Mouse (Mus musculus) A20 (cell line): ENCODE measurements around the gene Kcna3.

ENCODE experiments used
- DNase-seq: peaks from one replicate; pipeline ENCODE4 v3.0.0-alpha.2; 2011; ENCODE audit warnings: low read depth, low spot score

Kcna3 gene

DNA sequence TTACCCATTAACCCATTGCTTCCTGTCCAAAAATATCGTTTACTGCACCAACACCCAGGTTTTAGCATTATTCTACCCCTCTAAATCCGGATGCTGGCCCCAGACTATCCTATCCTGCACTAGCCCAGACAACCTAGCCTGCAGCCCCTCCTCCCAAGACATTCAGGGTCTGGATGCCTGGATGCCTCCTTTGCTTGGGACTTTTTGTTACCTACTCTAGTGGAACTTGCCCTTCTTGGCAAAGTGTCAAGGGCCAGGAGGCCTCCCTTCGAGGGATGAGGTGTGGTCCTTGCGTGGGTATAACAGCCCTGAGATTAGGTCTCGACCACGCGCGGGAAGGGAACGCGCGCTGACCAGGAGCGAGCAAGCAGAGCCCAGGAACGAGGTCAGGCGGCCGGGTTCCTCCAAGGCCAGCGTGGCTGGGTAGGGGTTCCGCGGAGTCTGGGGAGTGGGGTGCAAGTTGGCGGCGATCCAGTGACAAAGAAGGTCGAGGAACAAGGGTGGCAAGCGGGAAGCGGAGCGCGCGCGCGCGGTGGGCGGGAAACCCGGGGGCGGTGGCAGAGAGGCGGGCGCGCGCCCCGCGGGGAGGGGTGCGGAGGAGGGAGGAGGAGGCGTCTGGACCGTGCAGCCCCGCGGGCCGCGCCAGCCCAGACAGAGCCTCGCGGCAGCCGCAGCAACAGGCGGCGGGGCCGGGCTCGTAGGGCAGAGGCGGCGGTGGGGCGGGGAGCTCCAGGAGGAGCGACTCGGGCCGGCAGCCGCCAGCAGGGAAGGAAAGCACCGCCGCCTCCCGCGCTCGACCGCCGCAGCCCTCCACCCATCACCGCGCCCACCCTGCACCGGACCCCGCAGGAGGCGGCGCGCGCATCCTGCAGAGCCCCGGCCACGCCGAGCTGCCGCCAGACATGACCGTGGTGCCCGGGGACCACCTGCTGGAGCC, at the start of gene Kcna3:
Gene Kcna3 (plus strand): TSS at position 649 of the 937 bp plus-strand sequence.
- DNase-seq: peak; percentile 63

DNA sequence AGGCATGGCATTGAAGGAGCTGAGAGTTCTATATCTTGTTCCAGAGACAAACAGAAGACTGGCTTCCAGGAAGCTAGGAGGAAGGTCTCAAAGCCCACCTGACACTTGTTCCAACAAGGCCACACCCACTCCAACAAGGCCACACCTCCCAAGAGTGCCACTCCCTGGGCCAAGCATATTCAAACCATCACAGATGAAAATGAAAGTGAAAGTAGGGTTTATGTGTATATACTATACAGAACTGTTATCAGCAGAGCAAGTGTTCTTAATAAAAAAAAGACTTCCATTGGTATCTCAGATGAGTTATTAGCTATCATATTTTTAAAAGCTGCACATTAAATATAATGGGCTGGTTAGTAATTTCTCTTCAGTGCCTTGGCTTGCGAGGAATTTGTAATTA, 44.6 kb upstream of the Kcna3 start:
- DNase-seq: no peak

DNA sequence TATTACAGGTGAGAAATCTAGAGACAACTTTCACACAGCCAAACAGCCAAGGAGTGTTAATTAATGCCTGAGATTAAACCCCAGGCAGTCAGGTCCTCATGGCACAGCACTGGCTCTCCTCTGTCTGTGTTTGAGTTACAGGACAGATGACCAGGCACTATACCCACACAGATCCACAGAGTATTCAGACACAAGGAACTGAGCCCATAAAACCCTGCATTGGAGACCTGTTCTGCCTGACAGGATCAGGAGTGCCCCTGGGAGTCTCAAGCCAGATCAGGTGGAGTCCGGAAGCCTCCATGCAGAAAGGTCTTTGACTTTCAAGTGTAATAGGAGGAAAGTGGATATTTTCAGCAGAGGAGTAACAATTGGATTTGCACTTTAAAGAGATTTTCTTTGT, 40.6 kb upstream of the Kcna3 start:
- DNase-seq: no peak

DNA sequence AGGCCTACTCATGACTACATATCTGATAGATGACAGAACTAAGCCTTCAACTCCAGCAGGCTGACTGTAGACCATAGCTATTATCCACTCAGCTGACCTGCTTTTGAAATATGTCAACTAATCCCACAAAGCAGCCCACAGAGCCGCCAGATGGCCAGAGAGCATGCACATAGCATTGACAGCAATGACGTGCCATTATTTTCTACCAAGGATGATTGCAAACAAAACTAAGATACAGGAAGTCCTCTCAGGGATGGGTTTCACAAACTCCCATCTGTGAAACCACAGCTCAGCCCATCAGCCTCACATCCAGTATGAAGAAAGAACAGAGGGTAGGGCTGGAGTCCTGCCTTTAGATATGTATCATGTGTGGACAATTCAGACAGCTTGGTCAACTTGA, 39.8 kb upstream of the Kcna3 start:
- DNase-seq: peak; percentile 60

DNA sequence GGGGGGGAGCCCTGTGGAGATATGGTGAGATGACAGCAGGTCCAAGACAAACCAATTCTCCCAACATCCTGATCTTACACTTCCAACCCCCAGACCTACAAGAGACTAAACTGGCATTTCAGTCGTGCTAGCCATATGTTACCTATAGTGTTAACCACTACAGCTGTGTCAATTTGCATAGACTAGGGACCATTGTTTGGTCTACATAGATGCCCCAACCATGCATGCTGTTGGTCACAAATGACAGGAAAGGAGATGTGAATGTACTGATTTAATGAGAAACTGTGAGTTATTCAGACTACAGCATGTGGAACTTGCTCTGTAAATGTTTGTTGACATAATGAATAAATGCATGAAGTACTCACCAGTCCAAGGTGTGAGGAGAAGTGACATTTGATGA, 37.6 kb upstream of the Kcna3 start:
- DNase-seq: no peak

DNA sequence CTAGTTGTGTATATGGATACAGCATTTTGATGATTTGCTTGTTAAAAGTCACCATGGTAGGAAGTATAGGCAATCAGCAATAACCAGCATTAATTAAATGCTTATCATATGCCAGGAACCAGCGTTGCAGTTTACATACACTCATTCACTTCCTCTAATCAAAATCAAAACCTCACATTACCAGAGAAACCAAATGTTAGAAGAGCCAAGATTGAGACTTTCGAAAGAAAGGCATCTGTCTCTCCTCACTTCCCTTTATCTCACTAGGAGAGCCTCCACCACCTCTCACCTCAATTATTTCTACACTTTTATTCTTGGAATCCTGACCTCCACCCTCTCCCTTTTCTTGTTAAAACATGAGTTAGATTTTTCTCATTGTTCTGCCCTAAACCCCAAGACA, 35.8 kb upstream of the Kcna3 start:
- DNase-seq: no peak

DNA sequence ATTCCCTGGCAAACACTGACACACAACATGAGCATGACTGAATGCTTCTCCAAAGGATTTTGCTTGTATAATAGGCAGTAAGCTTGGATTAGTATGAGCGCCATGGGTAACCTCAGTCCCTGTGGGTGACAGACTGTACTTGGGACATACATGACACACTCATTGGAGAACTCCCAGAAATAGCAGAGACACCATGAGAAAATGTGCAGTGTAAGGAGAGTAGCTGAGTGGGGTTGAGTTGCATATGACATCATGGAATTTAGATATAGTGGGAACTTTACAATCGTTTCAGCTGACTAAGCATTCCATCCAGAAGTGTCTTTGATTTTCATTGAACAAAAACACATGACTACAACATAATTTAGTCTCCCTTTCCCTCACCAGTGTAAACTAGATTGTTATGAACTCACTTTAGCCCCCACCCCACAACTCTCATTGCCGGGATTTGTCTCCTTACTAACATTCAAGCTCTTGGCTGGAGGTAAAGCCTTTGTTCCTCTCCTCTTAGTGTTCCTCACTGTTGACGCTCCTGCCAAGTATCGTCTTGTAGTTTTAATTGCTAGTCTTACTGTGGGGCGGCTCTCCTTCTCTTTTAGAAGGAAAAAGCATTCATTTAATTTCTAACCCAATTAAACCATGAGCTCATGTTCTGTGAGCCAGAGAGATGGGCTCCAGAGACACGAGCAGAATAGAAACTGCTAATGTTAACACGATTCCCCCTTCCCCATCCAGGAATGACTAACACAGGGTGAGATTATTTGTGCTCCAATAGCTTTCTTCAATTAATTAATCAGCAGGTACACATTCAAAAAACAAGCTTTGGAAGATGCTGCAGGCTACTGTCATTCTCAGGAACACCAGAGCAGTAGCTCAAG, 33.5 kb upstream of the Kcna3 start:
- no peak for DNase-seq

DNA sequence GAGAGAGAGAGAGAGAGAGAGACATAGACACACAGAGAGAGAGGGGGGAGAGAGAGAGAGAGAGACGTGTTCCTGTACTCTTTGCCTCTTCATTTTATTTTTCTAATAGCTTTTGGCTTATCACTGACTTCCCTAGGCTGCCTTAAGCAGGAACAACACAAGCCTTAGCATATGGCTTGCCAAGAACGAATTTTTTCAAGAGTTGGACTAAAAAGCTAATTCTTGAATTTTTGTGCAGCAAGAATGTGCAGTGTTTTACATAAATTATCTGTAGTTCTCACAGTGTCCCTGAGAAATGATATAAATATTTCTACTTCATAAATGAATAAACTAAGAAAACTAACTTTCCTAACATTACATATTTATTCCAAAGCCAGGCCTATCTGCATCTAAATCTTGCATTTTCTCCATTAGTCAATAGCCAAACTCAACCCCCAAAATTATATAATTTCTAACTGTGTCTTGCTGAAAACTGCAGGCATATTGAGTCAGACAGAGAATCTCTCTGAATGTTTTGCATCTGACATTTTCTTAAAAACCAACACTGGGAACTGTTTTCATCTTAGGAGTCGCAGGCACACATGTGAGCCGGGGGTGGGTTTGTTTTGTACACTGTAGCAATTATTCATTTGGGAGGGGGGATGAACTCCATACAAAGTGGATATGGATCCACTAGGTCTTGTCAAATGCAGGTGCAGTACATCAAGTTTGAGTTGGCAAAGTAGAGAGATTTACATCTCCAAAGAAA, 26.5 kb upstream of the Kcna3 start:
- no peak for DNase-seq

DNA sequence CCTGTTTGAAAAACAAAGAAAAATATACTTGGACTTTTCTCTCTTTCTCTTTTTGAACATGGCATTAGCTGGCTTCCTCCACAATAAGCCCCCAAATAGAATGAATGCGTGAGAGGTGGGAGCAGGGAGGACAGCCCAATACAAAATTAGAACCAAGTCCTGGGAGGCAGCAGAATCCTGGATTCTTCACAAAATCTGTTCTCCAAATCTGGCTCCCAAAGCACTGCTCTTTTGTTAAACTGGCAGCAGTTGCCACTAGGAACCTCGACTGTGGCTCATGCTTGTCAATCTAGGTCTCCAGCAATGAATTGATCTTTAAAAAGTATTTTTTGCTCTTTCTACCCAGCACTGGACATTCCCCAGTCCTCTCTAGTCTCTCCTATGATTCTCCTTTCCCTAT, 17.7 kb upstream of the Kcna3 start:
- no peak for DNase-seq

DNA sequence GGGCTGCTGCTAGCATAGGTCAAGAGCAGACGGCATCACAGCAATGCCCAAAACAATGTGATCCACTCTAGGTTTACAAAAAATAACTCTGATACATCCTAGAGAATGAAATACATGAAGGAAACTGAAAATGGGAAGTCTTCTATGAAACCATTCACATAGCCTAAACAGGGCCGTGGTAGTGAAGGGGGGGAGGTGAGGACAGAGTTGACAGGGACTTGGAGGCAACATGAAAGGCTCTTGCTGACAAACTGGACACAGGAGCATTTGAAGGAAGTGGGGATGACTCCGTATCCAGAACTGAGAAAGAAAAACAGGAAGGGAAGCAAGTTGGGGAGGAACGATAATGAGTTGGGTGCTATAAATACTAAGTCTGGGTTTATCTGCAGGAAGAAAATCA, 4.4 kb upstream of the Kcna3 start:
- peak; percentile 33 for DNase-seq

DNA sequence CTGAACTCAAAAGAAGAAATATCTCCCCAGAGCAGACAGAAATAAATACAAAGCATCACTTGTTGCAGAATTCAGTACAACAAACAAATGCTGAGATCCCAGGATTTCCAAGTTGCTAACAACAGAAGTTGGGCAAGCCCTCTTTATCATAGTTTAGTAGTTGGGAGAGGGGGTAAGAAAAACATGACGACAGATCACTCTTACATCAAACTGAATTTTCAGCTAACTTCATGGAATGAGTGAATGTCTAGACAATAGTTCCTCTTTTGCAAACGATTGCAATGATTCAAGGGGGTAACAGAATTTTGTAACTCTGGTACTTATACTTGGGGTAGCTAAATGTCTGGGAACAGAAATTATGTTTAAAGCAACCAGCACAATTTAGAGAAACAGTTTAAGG, 1.2 kb upstream of the Kcna3 start:
- DNase-seq: peak; percentile 17

DNA sequence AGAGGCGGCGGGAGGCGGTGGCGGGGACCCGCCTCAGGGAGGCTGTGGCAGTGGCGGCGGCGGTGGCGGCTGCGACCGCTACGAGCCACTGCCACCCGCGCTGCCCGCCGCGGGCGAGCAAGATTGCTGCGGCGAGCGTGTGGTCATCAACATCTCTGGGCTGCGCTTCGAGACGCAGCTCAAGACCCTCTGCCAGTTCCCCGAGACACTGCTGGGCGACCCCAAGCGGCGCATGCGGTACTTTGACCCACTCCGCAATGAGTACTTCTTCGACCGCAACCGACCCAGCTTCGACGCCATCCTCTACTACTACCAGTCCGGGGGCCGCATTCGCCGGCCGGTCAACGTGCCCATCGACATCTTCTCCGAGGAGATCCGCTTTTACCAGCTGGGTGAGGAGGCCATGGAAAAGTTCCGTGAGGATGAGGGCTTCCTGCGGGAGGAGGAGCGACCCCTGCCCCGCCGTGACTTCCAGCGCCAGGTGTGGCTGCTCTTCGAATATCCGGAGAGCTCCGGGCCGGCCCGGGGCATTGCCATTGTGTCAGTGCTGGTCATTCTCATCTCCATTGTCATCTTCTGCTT, 580 bp downstream of the Kcna3 start:
- DNase-seq: no peak

DNA sequence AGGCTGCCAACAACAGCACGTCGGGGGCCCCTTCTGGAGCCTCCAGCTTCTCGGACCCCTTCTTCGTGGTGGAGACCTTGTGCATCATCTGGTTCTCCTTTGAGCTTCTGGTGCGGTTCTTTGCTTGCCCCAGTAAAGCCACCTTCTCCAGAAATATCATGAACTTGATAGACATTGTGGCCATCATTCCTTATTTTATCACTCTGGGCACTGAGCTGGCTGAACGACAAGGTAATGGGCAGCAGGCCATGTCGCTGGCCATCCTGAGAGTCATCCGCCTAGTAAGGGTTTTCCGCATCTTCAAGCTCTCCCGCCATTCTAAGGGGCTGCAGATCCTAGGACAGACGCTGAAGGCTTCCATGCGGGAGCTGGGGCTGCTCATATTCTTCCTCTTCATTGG, 1.1 kb downstream of the Kcna3 start:
- peak; percentile 12 for DNase-seq

DNA sequence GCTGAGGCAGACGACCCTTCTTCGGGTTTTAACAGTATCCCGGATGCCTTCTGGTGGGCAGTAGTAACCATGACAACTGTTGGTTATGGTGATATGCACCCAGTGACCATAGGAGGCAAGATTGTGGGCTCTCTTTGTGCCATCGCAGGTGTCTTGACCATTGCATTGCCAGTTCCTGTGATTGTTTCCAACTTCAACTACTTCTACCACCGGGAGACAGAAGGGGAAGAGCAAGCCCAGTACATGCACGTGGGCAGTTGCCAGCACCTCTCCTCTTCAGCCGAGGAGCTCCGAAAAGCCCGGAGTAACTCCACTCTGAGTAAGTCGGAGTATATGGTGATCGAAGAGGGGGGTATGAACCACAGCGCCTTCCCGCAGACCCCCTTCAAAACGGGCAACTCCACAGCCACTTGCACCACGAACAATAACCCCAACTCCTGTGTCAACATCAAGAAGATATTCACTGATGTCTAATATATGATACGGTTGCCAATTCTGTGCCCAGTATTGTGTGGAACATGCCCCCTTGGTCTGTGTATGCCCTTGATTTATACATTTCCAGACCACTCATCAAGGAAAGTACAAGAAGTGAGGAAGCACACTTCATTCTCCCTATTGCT, 1.7 kb downstream of the Kcna3 start:
- DNase-seq: peak; percentile 48

DNA sequence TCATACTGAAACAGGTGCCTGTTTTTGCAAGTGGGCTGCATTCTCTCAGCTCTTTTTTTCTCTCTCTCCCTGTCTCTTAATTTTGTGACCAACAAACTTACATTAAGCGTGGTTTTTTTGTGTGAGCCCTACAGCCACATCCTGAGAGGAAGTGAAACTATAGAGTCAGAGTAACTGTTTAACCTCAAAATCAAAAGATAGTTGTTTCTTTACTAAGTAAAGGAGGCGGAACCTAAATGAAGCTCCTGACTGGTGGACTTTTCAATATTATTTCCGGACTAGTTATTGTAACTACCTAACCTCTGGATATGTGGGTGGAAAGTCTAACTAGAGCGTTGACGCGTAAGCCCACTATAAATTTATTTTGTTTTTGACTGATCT, 2.2 kb downstream of the Kcna3 start:
- peak; percentile 81 for DNase-seq

DNA sequence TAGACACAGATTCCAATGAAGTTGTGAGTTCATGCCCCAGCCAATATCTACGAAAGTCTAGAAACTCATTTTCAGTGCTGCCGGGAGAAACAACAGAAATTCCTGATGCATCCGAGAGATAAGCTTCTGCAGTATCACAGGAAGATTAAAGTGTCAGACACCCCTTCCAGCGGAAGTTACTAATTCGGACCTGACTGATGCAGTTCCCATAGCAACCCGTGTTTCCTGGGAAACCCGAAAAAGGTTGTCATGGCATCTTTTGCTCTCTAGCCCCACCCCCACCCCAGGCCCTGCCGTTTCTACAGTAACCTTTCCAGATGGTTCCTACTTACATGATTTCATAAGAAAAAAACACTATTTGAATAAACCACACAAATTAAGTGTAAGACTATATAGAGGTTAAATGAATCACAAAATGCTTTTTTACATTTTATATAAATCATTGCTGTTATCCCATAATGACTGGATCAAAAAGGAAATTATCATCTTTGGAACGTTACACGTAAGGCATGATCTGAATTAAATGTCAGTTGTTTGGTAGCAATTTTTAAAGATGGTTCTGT, 2.8 kb downstream of the Kcna3 start:
- peak; percentile 63 for DNase-seq

DNA sequence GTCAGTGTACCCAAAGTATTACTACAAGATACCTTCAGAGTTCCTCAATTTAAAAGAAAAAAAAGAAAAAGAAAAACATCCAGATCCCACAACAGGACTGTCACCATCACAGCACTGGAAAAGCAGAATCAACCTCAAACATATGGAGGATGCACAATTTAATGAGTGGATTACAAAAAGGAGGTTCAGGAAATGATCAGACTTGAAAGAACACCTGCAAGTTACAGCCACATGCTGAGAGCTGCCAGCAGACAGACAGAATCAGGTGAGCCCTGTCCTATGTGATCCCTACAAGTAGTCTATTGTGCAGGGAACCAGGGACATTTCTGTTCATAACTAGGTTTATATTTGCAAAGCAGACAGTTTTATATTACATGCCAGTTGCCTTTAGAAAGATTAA, 3.3 kb downstream of the Kcna3 start:
- DNase-seq: peak; percentile 40

DNA sequence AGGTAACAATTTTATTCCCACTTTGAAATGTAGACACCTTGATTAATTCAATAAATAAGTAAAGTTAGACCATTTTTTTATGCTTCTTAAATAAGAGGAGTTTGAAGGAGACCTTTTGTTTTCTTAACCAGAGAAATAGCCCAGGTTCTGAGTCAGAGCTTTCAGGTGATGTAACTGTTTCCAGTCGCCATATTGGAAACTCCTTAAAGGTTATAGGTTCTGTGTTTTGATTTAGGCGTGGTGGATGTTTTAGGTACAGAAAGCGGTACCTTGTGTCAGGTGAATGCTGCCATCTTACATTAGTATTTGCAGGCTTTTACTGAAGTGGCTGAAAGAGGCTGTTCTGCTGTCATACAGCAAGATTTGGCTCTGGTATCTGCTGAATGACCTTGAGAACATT, 4.4 kb downstream of the Kcna3 start:
- DNase-seq: no peak

DNA sequence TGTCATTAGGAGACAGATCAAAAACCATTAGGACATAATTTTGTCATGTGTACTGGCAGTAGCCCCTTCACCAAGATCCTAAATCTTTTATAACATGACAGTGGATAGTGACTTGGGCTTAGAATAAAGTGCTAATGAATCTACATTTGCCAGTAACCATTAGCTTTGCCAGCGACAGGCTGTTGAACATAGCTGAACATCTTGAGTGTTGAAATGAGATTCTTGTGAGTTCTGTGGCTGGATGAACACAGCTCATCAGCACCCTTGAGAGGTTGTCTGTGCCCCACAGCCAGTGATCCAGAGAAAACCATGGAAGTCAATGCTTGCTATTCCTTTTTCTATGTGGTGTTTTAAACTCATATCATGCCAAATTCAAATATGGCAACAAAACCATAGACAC, 5.7 kb downstream of the Kcna3 start:
- DNase-seq: no peak

DNA sequence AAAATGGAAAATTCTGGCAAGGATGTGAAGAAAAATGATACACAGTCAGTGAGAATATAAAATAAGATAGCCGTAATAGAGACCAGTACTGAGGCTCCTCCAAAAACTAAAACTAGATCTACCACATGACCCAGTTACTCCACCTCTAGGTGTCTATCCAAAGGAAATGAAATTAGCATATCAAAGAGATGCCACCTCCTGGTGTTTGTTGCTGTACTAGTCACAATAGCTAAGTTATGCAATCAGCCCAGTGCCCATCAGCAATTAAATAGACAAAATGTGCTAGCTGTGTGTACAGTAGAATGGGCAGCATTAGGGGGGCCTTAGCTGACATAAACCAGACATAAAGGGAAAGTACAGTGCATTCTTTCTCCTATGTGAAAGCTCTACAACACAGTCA, 25.5 kb downstream of the Kcna3 start:
- no peak for DNase-seq

DNA sequence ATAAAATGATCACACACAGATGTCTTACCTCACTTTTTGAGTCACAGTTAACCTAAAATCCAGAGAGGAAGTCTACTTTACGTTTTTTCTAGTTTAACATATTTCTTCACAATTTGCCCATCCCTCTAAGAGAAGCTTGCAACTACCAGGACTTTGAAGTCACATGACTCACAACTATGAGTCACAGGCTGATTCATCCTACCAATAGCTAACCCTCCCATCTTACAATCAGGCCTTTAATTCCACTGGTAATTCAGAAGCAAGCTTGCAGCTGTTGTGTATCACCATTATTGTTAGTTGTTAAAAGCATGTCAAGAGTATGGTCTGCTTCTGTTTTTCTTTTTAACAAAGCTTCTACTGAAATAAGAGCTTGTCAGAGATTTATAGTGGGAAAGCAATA, 26.8 kb downstream of the Kcna3 start:
- DNase-seq: no peak
